Mouse (Mus musculus) CH12.LX (cell line): ENCODE results near the gene Spdye4b.

Experiments used
- CTCF ChIP-seq, 2 experiments: IDR thresholded peaks in 1 of 2; conservative IDR thresholded peaks in 1 of 2; 2 replicates each; pipeline ENCODE4 v1.5.1; 2011 to 2012; ENCODE audit warnings: low read depth in 2 of 2, low read length in 2 of 2, improper control_type of control experiment in 1 of 2, inconsistent platforms in 1 of 2, mild to moderate bottlenecking in 1 of 2, moderate library complexity in 1 of 2
- ELF1 ChIP-seq: IDR thresholded peaks from 2 replicates; pipeline ENCODE4 v1.6.1; 2014; ENCODE audit warnings: low read depth, mild to moderate bottlenecking, inconsistent platforms, low read length, improper control_type of control experiment
- HCFC1 ChIP-seq: IDR thresholded peaks from 2 replicates; pipeline ENCODE4 v1.6.1; 2012; ENCODE audit warnings: low read depth, mild to moderate bottlenecking, inconsistent platforms, low read length, improper control_type of control experiment
- IRF4 ChIP-seq: IDR thresholded peaks from 2 replicates; pipeline ENCODE4 v1.6.1; 2014; ENCODE audit warnings: low read depth, mild to moderate bottlenecking, inconsistent platforms, low read length, improper control_type of control experiment
- KAT2A ChIP-seq: IDR thresholded peaks from 2 replicates; pipeline ENCODE4 v1.6.1; 2012; ENCODE audit warnings: low read length, improper control_type of control experiment, inconsistent platforms; ENCODE audit not compliant: insufficient replicate concordance
- MAFK ChIP-seq: IDR thresholded peaks from 2 replicates; pipeline ENCODE4 v1.6.1; 2011; ENCODE audit warnings: low read length, improper control_type of control experiment; ENCODE audit not compliant: insufficient replicate concordance
- PAX5 ChIP-seq: IDR thresholded peaks from 2 replicates; pipeline ENCODE4 v1.6.1; 2012; ENCODE audit warnings: low read length, inconsistent platforms, mixed read lengths
- POLR2A ChIP-seq: IDR thresholded peaks from 2 replicates; pipeline ENCODE4 v1.6.1; 2011; ENCODE audit warnings: low read depth, mild to moderate bottlenecking, improper control_type of control experiment, low read length
- POLR2AphosphoS2 ChIP-seq: IDR thresholded peaks from 2 replicates; pipeline ENCODE4 v1.6.1; 2011; ENCODE audit warnings: low read depth, low read length, improper control_type of control experiment
- RAD21 ChIP-seq: IDR thresholded peaks from 2 replicates; pipeline ENCODE4 v1.6.1; 2011; ENCODE audit warnings: low read depth, mild to moderate bottlenecking, low read length, improper control_type of control experiment, moderate library complexity
- SIN3A ChIP-seq: IDR thresholded peaks from 2 replicates; pipeline ENCODE4 v1.6.1; 2012; ENCODE audit warnings: low read length, improper control_type of control experiment, inconsistent platforms
- UBTF ChIP-seq: IDR thresholded peaks from 2 replicates; pipeline ENCODE4 v1.6.1; 2012; ENCODE audit warnings: low read depth, mild to moderate bottlenecking, inconsistent platforms, low read length, improper control_type of control experiment, moderate library complexity

DNA sequence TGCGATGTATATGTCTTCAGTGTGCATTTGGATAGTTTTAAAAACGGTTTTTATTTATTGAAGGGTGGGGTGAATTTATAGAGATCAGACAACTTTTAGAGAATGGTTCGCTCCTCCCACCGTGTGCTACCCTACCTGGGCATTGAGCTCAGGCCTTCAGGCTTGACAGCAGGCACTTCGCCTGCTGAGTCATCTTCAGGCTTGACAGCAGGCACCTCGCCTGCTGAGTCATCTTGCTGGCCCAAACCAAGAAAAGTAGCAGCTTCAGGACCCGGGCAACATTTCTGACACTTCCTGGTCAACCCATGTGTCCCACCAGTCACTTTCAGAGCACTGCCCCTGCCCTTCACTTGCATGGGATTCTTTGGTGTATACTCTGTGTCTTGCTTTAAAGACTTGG lies 45.8 kb upstream of the Spdye4b start:
- TF ChIP-seq POLR2A = no peak
- no peak for TF ChIP-seq CTCF (conservative IDR thresholded peaks at IDR 0.05 in 1 of 2, IDR thresholded peaks at IDR 0.05 in 1 of 2; ENCODE audit: low read depth in 2 of 2, low read length in 2 of 2)
- no peak for TF ChIP-seq SIN3A
- TF ChIP-seq POLR2AphosphoS2 = no peak
- TF ChIP-seq IRF4 = no peak
- TF ChIP-seq KAT2A = no peak
- no peak for TF ChIP-seq PAX5
- no peak for TF ChIP-seq RAD21
- TF ChIP-seq ELF1 = no peak
- TF ChIP-seq MAFK = peak; percentile 66; the same call in 1 of the 2 replicates
- TF ChIP-seq HCFC1 = no peak
- no peak for TF ChIP-seq UBTF
